Mouse (Mus musculus): ENCODE results near the gene Rabgap1l. TPM values are rescaled to one million over a fixed set of nuclear protein-coding genes. Genes with fewer than 3 reads are reported as not detected.

The Rabgap1l gene
- total and polyA plus RNA-seq, 2 experiments from 2014 or later = 34.1 to 110 TPM

DNA sequence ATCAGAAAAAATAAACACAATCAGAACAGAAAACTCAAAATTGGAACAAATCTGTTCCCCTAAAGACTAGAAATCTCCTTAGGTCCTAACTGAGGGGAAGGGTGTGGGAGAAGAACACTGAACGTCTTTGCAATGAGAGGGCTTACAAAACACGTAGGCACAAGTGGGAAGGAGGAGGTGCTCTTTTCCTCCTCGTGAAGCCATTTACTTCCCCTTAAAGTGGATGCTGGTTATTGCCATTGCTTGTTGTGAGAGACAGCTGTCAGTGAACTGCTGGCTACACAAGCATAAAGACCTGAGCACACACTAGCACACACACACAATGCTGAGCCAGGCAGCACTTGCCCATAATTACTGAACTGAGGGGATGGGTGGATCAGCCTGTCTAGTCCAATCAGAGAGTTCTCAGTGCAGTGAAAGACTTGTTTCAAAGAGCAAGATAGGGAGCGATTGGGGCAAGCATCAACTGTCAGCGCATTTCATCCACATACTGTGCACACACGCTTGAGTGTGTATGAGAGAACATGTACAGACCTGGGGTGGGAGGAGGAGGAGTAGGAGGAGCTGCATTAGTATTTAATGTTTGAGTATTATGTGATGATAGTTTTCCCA, 259.7 kb downstream of the Rabgap1l start:
- Histone ChIP-seq H3K4me2 (ENCODE audit: low read depth, low read length, poor library complexity, severe bottlenecking) (no peak overlapping the region), H3K4me3 (ENCODE audit: low read depth, low read length) (no peak overlapping the region), H3K27ac (ENCODE audit: low read depth, low read length) (no peak overlapping the region), H3K27me3 (ENCODE audit: insufficient read depth, low read length) (no peaks in the 10 kb centered on the region), H3K36me3 (ENCODE audit: insufficient read depth, low read length) (no peaks in the 10 kb centered on the region), H3K9me3 (ENCODE audit: low read length) (no peaks in the 10 kb centered on the region), H3K4me1 (ENCODE audit: insufficient read depth, low read length) (0 out of 2 replicates have a peak, but pooled peaks cover 3% of the 10 kb centered on the region), H3K9ac (replicated peaks; ENCODE audit: low read length, poor library complexity, severe bottlenecking) (no peak overlapping the region)
- 49% methylated on average over 6 of the region's 6 CpGs for WGBS
- DNase-seq (ENCODE audit: low spot score) = no peak
- 0 out of 2 replicates have a peak, but pooled peaks have one; percentile 38 for ATAC-seq (ENCODE audit: low FRiP score)
- TF ChIP-seq CTCF (IDR thresholded peaks at IDR 0.05) = no peak

DNA sequence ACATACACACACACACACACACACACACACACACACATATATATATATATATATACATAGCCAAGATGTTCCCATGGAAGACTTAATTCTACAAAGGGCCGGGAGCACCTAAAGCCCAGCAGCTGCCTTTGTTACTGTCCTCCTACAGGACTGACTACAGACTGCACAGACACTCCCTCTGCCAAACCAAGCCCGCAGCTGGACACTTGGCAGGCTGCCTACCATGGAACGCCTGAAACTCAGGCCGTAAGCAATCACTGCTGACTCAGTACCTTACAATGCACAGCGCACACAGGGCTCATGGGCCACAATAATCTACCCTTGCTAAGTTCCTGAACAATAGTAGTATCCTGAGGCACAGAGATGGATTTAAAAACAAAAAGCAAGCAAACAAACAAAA, 261.6 kb downstream of the Rabgap1l start:
- Histone ChIP-seq H3K4me1 (ENCODE audit: insufficient read depth, low read length) (0 out of 2 replicates have a peak, but pooled peaks cover 3% of the 10 kb centered on the region), H3K27ac (ENCODE audit: low read depth, low read length) (no peak overlapping the region), H3K9me3 (ENCODE audit: low read length) (no peaks in the 10 kb centered on the region), H3K9ac (replicated peaks; ENCODE audit: low read length, poor library complexity, severe bottlenecking) (no peak overlapping the region), H3K4me3 (ENCODE audit: low read depth, low read length) (no peak overlapping the region), H3K4me2 (ENCODE audit: low read depth, low read length, poor library complexity, severe bottlenecking) (no peak overlapping the region), H3K27me3 (ENCODE audit: insufficient read depth, low read length) (no peaks in the 10 kb centered on the region), H3K36me3 (ENCODE audit: insufficient read depth, low read length) (no peaks in the 10 kb centered on the region)
- whole genome bisulfite sequencing = 32% methylated on average over 5 of the region's 5 CpGs
- peak; percentile 65; the same call in 1 of the 2 replicates for ATAC-seq (ENCODE audit: low FRiP score)
- no peak for TF ChIP-seq CTCF (IDR thresholded peaks at IDR 0.05)
- DNase-seq (ENCODE audit: low spot score) = peak; percentile 82

DNA sequence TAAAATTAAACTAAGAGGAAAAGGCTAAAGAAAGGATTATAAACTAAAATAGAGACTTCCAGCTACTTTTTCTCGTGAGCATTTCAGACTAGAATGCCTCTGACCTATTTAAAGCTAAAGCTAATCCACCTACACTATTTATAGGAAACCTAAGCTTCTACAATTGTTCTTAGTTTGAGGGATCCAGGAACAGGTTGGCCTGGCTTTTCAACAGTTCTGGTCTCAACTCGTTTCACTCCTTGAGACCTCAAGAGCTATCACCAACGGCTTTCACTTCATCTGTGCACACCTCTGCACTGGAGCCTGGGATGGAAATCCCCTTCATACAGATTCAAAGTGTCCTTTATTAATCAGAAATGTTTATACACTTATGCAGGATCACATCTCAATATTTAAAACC, 271.1 kb downstream of the Rabgap1l start:
- H3K9me3 ChIP-seq (ENCODE audit: low read length) = no peaks in the 10 kb centered on the region
- H3K36me3 ChIP-seq (ENCODE audit: insufficient read depth, low read length) = no peaks in the 10 kb centered on the region
- H3K4me2 ChIP-seq (ENCODE audit: low read depth, low read length, poor library complexity, severe bottlenecking) = no peak overlapping the region
- H3K9ac ChIP-seq (replicated peaks; ENCODE audit: low read length, poor library complexity, severe bottlenecking) = no peak overlapping the region
- H3K27me3 ChIP-seq (ENCODE audit: insufficient read depth, low read length) = no peaks in the 10 kb centered on the region
- no peaks in the 10 kb centered on the region for H3K4me1 ChIP-seq (ENCODE audit: insufficient read depth, low read length)
- no peak for TF ChIP-seq CTCF (IDR thresholded peaks at IDR 0.05)
- no peak overlapping the region for H3K4me3 ChIP-seq (ENCODE audit: low read depth, low read length)
- WGBS = 64% methylated on average over 3 of the region's 3 CpGs
- no peak for ATAC-seq (ENCODE audit: low FRiP score)
- no peak overlapping the region for H3K27ac ChIP-seq (ENCODE audit: low read depth, low read length)
- no peak for DNase-seq (ENCODE audit: low spot score)

DNA sequence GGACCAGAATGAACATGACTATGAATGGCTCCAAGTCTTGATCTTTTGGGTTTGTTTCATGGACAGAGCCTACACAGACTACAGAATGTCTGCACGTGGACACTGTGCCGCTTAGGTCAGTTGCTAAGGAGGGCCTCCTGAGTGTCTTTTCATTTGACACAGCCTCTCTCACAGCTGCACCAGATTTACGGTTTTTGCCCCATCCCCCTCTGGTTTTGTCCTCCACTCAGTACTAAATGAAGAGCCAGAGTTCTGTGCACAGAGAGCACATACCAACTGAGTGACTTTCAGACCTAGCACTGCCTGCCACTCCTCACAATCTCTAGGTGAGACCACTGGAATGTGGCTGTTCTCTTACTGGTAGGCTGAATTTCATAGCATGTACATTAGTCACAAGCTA, 272.3 kb downstream of the Rabgap1l start:
- H3K27me3 ChIP-seq (ENCODE audit: insufficient read depth, low read length) = no peaks in the 10 kb centered on the region
- no peaks in the 10 kb centered on the region for H3K9me3 ChIP-seq (ENCODE audit: low read length)
- H3K27ac ChIP-seq (ENCODE audit: low read depth, low read length) = no peak overlapping the region
- ATAC-seq (ENCODE audit: low FRiP score) (no peak), DNase-seq (ENCODE audit: low spot score) (no peak)
- H3K4me3 ChIP-seq (ENCODE audit: low read depth, low read length) = no peak overlapping the region
- H3K9ac ChIP-seq (replicated peaks; ENCODE audit: low read length, poor library complexity, severe bottlenecking) = no peak overlapping the region
- H3K4me2 ChIP-seq (ENCODE audit: low read depth, low read length, poor library complexity, severe bottlenecking) = no peak overlapping the region
- no peak for TF ChIP-seq CTCF (IDR thresholded peaks at IDR 0.05)
- no peaks in the 10 kb centered on the region for H3K36me3 ChIP-seq (ENCODE audit: insufficient read depth, low read length)
- 43% methylated on average over 3 of the region's 3 CpGs for WGBS
- H3K4me1 ChIP-seq (ENCODE audit: insufficient read depth, low read length) = no peaks in the 10 kb centered on the region

DNA sequence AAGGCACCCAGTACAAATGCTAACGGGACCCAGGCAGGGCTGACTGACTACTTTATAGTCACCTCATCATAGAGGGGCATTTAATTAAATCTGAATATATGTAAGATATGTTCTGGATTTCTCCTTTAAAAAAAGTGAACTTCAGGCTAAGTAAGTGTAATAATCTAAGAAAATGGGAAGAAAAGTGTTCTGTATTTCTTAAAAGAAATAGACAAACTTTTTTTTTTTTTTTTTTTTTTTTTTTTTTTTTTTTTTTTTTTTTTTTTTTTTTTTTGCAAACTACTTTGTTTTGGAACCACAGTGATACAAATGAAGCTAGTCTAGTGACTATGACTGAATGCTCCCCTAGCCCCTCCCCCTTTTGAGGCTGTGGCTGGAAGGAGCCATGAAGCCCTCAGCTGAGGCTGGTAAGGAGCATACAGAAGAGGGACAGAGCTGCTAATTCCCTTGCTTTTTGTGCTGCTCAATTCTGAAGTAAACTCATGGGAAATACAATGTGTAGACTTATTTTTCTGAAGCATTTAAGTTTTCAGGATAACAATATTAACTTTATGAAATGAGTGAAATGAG, 273.0 kb downstream of the Rabgap1l start:
- DNase-seq (ENCODE audit: low spot score) (no peak), ATAC-seq (ENCODE audit: low FRiP score) (no peak)
- H3K27me3 ChIP-seq (ENCODE audit: insufficient read depth, low read length) = no peaks in the 10 kb centered on the region
- H3K4me2 ChIP-seq (ENCODE audit: low read depth, low read length, poor library complexity, severe bottlenecking) = no peak overlapping the region
- no peaks in the 10 kb centered on the region for H3K4me1 ChIP-seq (ENCODE audit: insufficient read depth, low read length)
- 88% methylated on average over 1 of the region's 1 CpGs for WGBS
- no peak for TF ChIP-seq CTCF (IDR thresholded peaks at IDR 0.05)
- no peaks in the 10 kb centered on the region for H3K36me3 ChIP-seq (ENCODE audit: insufficient read depth, low read length)
- H3K9me3 ChIP-seq (ENCODE audit: low read length) = no peaks in the 10 kb centered on the region
- no peak overlapping the region for H3K9ac ChIP-seq (replicated peaks; ENCODE audit: low read length, poor library complexity, severe bottlenecking)
- no peak overlapping the region for H3K4me3 ChIP-seq (ENCODE audit: low read depth, low read length)
- no peak overlapping the region for H3K27ac ChIP-seq (ENCODE audit: low read depth, low read length)

DNA sequence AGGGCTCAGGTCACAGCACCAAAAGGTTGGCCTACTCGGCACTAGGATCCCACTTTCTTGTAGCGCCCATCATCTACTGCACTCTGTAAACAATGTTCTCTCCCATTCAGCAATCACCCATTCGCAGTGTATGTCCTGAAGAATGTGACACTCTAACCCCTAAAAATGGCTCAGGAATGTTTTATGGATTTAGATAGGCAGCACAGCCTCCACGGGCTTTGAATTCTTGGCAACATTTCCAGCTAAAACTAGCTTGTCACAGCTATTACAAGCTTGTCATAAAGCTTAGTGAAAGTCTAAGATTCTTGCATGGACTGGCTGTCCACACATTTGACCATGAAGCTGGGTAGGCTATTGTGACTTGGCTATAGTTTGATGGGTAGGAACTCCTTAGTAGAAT, 274.5 kb downstream of the Rabgap1l start:
- Histone ChIP-seq H3K4me1 (ENCODE audit: insufficient read depth, low read length) (no peaks in the 10 kb centered on the region), H3K4me3 (ENCODE audit: low read depth, low read length) (no peak overlapping the region), H3K9me3 (ENCODE audit: low read length) (no peaks in the 10 kb centered on the region), H3K27ac (ENCODE audit: low read depth, low read length) (no peak overlapping the region), H3K4me2 (ENCODE audit: low read depth, low read length, poor library complexity, severe bottlenecking) (no peak overlapping the region), H3K9ac (replicated peaks; ENCODE audit: low read length, poor library complexity, severe bottlenecking) (no peak overlapping the region), H3K36me3 (ENCODE audit: insufficient read depth, low read length) (no peaks in the 10 kb centered on the region), H3K27me3 (ENCODE audit: insufficient read depth, low read length) (no peaks in the 10 kb centered on the region)
- ATAC-seq (ENCODE audit: low FRiP score) = no peak
- DNase-seq (ENCODE audit: low spot score) = no peak
- WGBS = 83% methylated on average over 4 of the region's 4 CpGs
- TF ChIP-seq CTCF (IDR thresholded peaks at IDR 0.05) = no peak
